Mouse (Mus musculus) myocyte (in vitro differentiated cells): Measurements from ENCODE around the gene Gpam. TPM values are rescaled to one million over a fixed set of nuclear protein-coding genes. Genes with fewer than 3 reads are reported as not detected.

ENCODE experiments used
- H3K27me3 ChIP-seq: one replicate; pipeline ENCODE4 v1.6.1; 2011; ENCODE audit not compliant: control insufficient read depth, insufficient read depth, insufficient read length
- H3K36me3 ChIP-seq: one replicate; pipeline ENCODE4 v1.6.1; 2011; ENCODE audit not compliant: control insufficient read depth, insufficient read depth
- H3K4me2 ChIP-seq: one replicate; pipeline ENCODE4 v1.6.1; 2011; ENCODE audit warnings: low read depth, control low read depth
- H3K4me3 ChIP-seq: one replicate; pipeline ENCODE4 v1.5.1; 2011; ENCODE audit warnings: mild to moderate bottlenecking, control low read depth, moderate library complexity
- H3K79me2 ChIP-seq: one replicate; pipeline ENCODE4 v1.6.1; 2011; ENCODE audit not compliant: control insufficient read depth, insufficient read depth
- H3ac ChIP-seq: one replicate; pipeline ENCODE4 v1.6.1; 2011; ENCODE audit not compliant: control insufficient read depth, insufficient read length
- CEBPB ChIP-seq: IDR thresholded peaks from 2 replicates; pipeline ENCODE4 v1.6.1; 2011; ENCODE audit warnings: mild to moderate bottlenecking, moderate library complexity; ENCODE audit not compliant: poor library complexity, insufficient read depth, severe bottlenecking
- E2F4 ChIP-seq: IDR thresholded peaks from one replicate; pipeline ENCODE4 v1.6.1; 2011; ENCODE audit warnings: mild to moderate bottlenecking, control low read depth, moderate library complexity; ENCODE audit not compliant: insufficient read depth
- MAX ChIP-seq: IDR thresholded peaks from one replicate; pipeline ENCODE4 v1.6.1; 2011; ENCODE audit warnings: low read depth, mild to moderate bottlenecking, control low read depth
- MYOD1 ChIP-seq, 3 experiments: IDR thresholded peaks; one replicate each; pipeline ENCODE4 v1.6.1; 2011; ENCODE audit warnings: control low read depth in 2 of 3, low read depth in 2 of 3, mild to moderate bottlenecking in 2 of 3, moderate library complexity in 1 of 3; ENCODE audit not compliant: insufficient read length in 2 of 3, control insufficient read depth in 1 of 3
- MYOG ChIP-seq, 3 experiments: IDR thresholded peaks; one replicate each; pipeline ENCODE4 v1.6.1; 2011; ENCODE audit warnings: control low read depth in 2 of 3, low read depth in 2 of 3, mild to moderate bottlenecking in 2 of 3; ENCODE audit not compliant: insufficient read length in 2 of 3, control insufficient read depth in 1 of 3, insufficient read depth in 1 of 3
- POLR2A ChIP-seq: IDR thresholded peaks from one replicate; pipeline ENCODE4 v1.6.1; 2011; ENCODE audit warnings: low read depth, mild to moderate bottlenecking, control low read depth, moderate library complexity; ENCODE audit not compliant: insufficient read length
- POLR2AphosphoS2 ChIP-seq: IDR thresholded peaks from one replicate; pipeline ENCODE4 v1.6.1; 2011; ENCODE audit warnings: low read depth, control low read depth; ENCODE audit not compliant: insufficient read length
- REST ChIP-seq: IDR thresholded peaks from one replicate; pipeline ENCODE4 v1.6.1; 2011; ENCODE audit warnings: mild to moderate bottlenecking, control low read depth, moderate library complexity; ENCODE audit not compliant: insufficient read depth, insufficient read length
- SRF ChIP-seq: IDR thresholded peaks from one replicate; pipeline ENCODE4 v1.6.1; 2011; ENCODE audit warnings: low read depth; ENCODE audit not compliant: control insufficient read depth, insufficient read length
- TCF12 ChIP-seq: IDR thresholded peaks from one replicate; pipeline ENCODE4 v1.6.1; 2011; ENCODE audit warnings: mild to moderate bottlenecking, control low read depth; ENCODE audit not compliant: poor library complexity, insufficient read depth, severe bottlenecking
- TCF3 ChIP-seq: IDR thresholded peaks from one replicate; pipeline ENCODE4 v1.6.1; 2011; ENCODE audit warnings: low read depth, control low read depth; ENCODE audit not compliant: insufficient read length
- USF1 ChIP-seq: IDR thresholded peaks from one replicate; pipeline ENCODE4 v1.6.1; 2011; ENCODE audit warnings: low read depth, mild to moderate bottlenecking, control low read depth, moderate library complexity
- polyA plus RNA-seq: library from polyadenylated mRNA; unstranded; fragments of >200 nt; fragmentation: generic; extraction: Trizol; gene quantifications from one replicate; pipeline ENCODE4 v1.2.1, GENCODE M21; 2012; ENCODE audit warnings: missing spikeins

Gpam gene
- polyA plus RNA-seq, 1 experiment: 18.1 TPM

- H3K4me2 ChIP-seq: no peak overlapping the region
- TF ChIP-seq TCF3: no peak
- TF ChIP-seq POLR2A: no peak
- no peak for TF ChIP-seq MYOD1 (IDR thresholded peaks at IDR 0.05; ENCODE audit: control insufficient read depth in 1 of 3, insufficient read length in 2 of 3, low read depth in 2 of 3)
- TF ChIP-seq CEBPB: no peak
- no peak for TF ChIP-seq SRF
- no peak for TF ChIP-seq MAX
- no peak for TF ChIP-seq MYOG (IDR thresholded peaks at IDR 0.05; ENCODE audit: control insufficient read depth in 1 of 3, insufficient read depth in 1 of 3, insufficient read length in 2 of 3, low read depth in 2 of 3)
- no peak for TF ChIP-seq REST
- no peak for TF ChIP-seq TCF12
- no peak for TF ChIP-seq USF1
- TF ChIP-seq E2F4: no peak
- no peak for TF ChIP-seq POLR2AphosphoS2
- H3K36me3 ChIP-seq: no peaks in the 10 kb centered on the region
- no peaks in the 10 kb centered on the region for H3K79me2 ChIP-seq
- H3ac ChIP-seq: no peak overlapping the region
- H3K4me3 ChIP-seq: no peak overlapping the region
- no peaks in the 10 kb centered on the region for H3K27me3 ChIP-seq
Measured at GRCm38 (mm10) chr19:55131747-55132146, 4.7 kb upstream of the Gpam start.

- H3K27me3 ChIP-seq: no peaks in the 10 kb centered on the region
- H3K4me3 ChIP-seq: no peak overlapping the region
- no peaks in the 10 kb centered on the region for H3K36me3 ChIP-seq
- H3K79me2 ChIP-seq: no peaks in the 10 kb centered on the region
- TF ChIP-seq REST: no peak
- no peak for TF ChIP-seq TCF12
- no peak for TF ChIP-seq POLR2A
- no peak for TF ChIP-seq TCF3
- no peak for TF ChIP-seq POLR2AphosphoS2
- TF ChIP-seq CEBPB: no peak
- TF ChIP-seq MAX: no peak
- TF ChIP-seq MYOG (IDR thresholded peaks at IDR 0.05; ENCODE audit: control insufficient read depth in 1 of 3, insufficient read depth in 1 of 3, insufficient read length in 2 of 3, low read depth in 2 of 3): no peak
- TF ChIP-seq USF1: no peak
- TF ChIP-seq MYOD1 (IDR thresholded peaks at IDR 0.05; ENCODE audit: control insufficient read depth in 1 of 3, insufficient read length in 2 of 3, low read depth in 2 of 3): no peak
- no peak for TF ChIP-seq SRF
- TF ChIP-seq E2F4: no peak
- H3ac ChIP-seq: no peak overlapping the region
- H3K4me2 ChIP-seq: no peak overlapping the region
Measured at GRCm38 (mm10) chr19:55128469-55128868, 1.4 kb upstream of the Gpam start.

- Histone ChIP-seq H3K4me2 (no peak overlapping the region), H3K27me3 (no peaks in the 10 kb centered on the region), H3ac (no peak overlapping the region), H3K4me3 (no peak overlapping the region), H3K36me3 (no peaks in the 10 kb centered on the region), H3K79me2 (no peaks in the 10 kb centered on the region)
- TF ChIP-seq TCF3 (no peak), MAX (no peak), CEBPB (no peak), POLR2A (no peak), TCF12 (no peak), E2F4 (no peak), MYOD1 (IDR thresholded peaks at IDR 0.05; ENCODE audit: control insufficient read depth in 1 of 3, insufficient read length in 2 of 3, low read depth in 2 of 3) (no peak), USF1 (no peak), MYOG (IDR thresholded peaks at IDR 0.05; ENCODE audit: control insufficient read depth in 1 of 3, insufficient read depth in 1 of 3, insufficient read length in 2 of 3, low read depth in 2 of 3) (no peak), POLR2AphosphoS2 (no peak), REST (no peak), SRF (no peak)
Measured at GRCm38 (mm10) chr19:55125456-55125855, 1.6 kb downstream of the Gpam start.

- TF ChIP-seq MYOG (IDR thresholded peaks at IDR 0.05; ENCODE audit: control insufficient read depth in 1 of 3, insufficient read depth in 1 of 3, insufficient read length in 2 of 3, low read depth in 2 of 3): no peak
- no peak for TF ChIP-seq MYOD1 (IDR thresholded peaks at IDR 0.05; ENCODE audit: control insufficient read depth in 1 of 3, insufficient read length in 2 of 3, low read depth in 2 of 3)
- no peak for TF ChIP-seq POLR2A
- no peak for TF ChIP-seq MAX
- no peak for TF ChIP-seq TCF12
- TF ChIP-seq TCF3: no peak
- TF ChIP-seq USF1: no peak
- no peak for TF ChIP-seq REST
- no peak for TF ChIP-seq POLR2AphosphoS2
- TF ChIP-seq CEBPB: no peak
- H3K36me3 ChIP-seq: no peaks in the 10 kb centered on the region
- H3K4me2 ChIP-seq: no peak overlapping the region
- no peaks in the 10 kb centered on the region for H3K27me3 ChIP-seq
- no peak overlapping the region for H3K4me3 ChIP-seq
- H3K79me2 ChIP-seq: no peaks in the 10 kb centered on the region
- no peak overlapping the region for H3ac ChIP-seq
Measured at GRCm38 (mm10) chr19:55123001-55123536, 4.0 kb downstream of the Gpam start.
